Mouse (Mus musculus): ENCODE results near the gene Larp1b.
"Not testable (repeated sequence)": the region's sequence is repeated elsewhere in the genome, so short reads cannot be mapped to it uniquely, and the experiment has no call there.

Gene Larp1b

DNA sequence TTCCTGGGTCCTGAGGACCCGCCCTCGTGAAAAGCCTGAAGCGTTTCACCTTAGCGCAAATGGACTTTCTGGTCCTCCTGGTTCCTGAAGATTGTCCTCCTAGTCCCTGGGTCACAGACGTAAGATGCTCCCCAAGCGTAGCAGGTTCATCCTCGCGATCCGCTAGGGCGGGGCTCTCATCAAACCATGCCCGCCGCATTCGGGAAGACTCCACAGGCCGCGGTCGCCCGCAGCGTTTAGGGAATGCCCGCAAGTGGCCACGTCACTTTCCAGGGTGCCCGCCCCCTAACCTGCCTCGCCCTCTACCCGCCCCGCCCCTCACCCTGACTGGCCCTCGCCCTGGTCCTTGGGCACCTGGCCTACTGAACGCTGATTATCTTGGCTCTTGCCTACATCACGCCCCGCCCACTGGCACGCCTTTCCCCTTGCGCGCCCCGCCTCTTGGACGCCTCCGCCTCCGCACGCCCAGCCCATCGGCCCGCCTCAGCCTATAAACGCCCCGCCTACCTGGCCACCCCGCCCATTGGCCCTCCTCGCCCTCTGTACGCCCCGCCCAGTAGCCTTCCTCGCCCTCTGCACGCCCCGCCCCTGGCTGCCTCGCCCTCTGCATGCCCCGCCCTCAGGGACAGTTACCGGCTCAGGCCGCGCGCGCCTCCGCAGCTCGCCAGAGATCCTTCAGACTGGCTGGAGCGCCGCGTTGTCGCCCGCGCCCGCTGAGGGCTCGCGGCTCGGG, at the start of gene Larp1b:
TSS of gene Larp1b (plus strand) at position 659 of the 733 bp plus-strand sequence.
- DNase-seq, result peak; percentile 98

DNA sequence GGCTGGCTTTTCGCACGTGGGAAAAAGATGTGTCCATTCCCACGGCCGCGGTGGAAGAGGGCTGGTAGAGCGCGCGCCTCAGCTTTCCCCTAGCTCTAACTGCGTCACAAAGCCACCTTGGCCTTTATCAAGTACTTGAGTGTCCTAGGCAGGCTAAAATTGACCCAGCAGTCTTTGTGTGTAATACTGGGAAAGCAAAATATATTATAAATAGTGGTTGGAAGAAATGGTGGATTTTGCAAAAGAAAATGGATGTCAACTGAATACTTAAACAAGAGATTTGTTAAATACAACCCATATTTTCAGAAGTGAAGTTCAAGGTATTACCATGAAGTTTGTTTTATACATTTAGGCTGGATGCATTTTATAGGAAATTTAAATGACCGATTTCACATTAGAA, 47.2 kb upstream of the Larp1b start, which contains the start of gene 1700034I23Rik:
TSS of gene 1700034I23Rik (minus strand) at position 101 of the 400 bp plus-strand sequence.
- DNase-seq, result not testable (repeated sequence)

DNA sequence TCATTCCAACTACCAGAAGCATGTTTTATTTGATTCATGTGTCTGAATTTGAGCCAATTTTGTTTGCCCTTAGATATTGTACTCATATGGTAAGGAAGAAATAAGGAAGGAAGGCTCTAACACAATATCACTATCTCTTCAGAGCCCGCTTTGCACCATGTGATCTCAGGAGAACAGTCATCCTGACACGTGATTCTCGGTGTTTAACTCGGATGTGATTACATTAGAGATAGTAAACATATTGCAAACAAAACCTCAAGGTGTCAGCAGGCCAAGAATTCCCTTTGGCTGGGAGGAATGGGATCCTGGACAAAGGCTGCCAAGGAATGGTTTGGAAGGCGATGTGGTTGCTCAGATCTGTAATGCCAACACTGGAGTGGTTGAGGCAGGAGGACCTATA, 11.4 kb upstream of the Larp1b start:
- DNase-seq, result no peak

DNA sequence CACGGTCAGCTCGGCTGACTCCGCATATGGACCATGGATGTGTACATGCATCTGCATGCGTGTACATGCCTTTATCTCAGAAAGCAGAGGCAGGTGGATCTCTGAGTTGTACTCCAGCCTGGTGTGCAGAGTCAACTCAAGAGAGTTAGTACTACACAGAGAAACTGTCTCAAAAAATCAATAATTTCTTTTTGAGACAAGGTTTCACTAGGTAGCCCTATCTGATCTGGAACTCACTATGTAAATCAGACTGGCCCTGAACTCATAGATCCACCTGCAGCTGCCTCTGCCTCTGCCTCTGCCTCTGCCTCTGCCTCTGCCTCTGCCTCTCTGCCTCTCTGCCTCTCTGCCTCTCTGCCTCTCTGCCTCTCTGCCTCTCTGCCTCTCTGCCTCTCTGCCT, 11.0 kb upstream of the Larp1b start:
- DNase-seq, result no peak

DNA sequence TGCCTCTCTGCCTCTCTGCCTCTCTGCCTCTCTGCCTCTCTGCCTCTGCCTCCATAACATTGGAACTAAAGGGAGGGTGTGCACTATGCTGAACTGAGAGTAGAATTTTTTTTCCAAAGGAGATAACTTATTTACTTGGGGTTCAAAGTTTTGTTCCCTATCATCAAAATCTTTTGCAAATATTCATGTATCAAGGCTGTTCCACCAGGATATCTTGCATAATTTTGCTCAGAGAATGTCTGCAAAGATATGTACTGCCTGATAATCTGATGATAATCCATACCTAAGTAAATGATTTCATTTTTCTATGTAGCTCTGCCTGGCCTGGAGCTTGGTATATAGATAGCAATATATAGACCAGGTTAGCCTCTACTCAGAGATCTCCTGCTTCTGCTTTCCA, 10.6 kb upstream of the Larp1b start:
- no peak for DNase-seq

DNA sequence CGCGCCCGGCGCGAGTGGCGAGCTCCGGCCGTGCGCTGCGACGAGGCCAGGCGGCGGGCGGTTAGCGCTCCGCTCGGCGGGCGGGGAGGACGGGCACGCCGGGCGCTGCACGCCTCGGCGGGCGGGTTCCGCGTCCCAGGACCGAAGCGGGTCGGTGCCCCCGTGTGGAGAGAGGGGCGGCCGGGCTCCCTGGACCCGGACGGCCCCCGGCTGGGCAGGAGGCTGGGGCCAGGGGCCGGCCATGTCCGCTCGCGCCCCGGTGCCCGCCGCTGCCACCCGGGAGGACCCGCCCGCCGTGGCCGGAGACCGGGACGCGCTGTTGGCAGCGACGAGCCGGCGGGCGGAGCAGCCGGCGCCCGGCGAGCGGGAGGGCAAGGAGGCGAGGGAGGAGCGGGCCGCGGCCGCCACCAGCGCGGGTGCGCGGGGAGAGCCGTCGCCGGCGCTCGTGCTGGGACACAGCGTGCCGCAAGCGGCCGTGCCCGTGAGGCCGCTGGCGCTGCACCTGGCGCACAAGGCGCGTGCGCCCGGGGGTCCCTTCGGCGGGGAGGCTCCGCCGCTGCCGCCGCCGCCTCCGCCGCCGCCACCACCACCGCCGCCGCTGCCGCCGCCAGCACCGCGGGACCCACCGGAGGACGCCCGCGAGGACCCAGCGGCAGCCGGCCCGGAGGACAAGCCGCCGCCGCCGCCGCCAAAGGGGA, 424 bp downstream of the Larp1b start:
- peak; percentile 67 for DNase-seq

DNA sequence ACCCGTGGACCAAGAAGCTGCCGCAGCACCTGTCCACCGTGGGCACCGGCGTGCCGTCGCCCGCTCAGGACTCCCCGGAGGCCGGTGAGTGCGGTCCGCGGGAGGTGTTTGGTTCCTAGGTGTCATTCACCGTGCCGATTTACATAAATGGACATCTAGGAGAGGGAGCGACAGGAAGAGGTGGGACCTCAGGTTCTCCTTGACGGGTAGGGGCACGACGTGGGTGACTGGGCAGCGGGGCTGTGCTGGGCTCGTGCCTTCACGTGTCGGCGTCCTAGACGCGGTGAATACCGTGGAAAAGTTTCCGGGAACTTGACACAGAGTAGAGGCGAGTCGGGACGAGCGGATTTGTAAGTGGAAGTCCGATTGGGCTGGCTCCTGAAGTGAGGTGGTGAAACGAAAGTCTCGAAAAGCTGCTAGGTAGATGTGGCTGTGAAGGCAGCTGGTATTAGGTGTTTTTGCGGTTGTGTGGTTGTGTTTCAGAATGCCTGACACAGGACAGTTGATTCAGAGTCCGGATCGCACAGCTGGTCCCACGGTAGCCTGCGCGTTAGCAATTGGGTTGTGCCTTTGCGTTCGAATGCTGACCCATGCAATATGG, 1.1 kb downstream of the Larp1b start:
- DNase-seq, result peak; percentile 58

DNA sequence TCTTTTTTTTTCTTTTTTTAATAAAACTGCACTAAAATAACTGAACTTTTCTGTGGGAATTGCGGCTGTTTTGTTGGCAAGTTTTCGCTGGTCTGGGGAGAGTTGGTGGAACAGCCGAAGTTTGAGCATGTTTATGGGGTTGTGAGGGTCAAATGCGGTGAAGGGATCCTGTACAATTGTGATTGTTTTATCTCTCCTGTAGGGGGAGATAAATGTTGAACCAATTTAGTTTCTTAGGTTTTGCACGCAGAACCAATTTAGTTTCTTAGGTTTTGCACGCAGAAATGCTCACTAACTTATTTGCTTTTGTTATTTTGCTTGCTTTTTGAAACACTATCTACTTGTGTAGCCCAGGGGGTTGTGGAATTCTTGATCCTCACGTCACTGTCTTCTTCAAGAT, 1.7 kb downstream of the Larp1b start:
- peak; percentile 49 for DNase-seq

DNA sequence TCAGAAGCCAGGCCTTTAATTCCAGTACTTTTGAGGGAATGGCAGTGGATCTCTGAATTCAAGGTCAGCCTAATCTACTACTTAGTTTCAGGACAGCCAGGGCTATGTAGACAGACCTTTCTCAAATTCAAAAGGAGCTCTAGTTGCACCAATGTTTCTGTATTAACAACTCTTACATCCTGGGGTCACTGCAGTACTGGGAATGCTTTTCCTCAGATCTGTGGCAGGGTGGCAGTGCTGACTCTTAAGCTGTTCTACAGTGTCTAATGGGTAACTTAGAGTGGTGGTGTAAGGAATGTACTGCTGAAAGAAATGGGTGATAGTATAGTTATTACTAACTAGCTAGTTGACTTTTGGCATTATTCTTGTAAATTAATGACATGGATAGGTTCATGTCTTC, 3.0 kb downstream of the Larp1b start:
- DNase-seq, result peak; percentile 12

DNA sequence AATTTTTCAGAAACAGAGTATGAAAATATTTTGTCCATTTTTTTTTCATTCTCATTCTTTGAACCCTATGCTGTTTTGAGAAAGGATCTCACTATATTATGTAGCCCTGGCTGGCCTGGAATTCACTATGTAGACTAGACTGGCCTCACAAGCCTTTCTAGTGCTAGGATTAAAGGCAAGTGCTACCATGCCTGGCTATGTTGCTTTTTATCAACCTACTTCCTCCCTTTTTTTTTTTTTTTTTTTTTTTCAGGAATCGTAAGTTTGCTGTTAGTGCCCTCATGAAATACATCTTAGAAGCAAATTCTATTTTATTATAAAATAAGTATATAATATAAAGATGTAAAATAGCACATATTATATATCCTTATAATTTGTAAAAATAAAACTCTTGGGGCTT, 5.2 kb downstream of the Larp1b start:
- no peak for DNase-seq

DNA sequence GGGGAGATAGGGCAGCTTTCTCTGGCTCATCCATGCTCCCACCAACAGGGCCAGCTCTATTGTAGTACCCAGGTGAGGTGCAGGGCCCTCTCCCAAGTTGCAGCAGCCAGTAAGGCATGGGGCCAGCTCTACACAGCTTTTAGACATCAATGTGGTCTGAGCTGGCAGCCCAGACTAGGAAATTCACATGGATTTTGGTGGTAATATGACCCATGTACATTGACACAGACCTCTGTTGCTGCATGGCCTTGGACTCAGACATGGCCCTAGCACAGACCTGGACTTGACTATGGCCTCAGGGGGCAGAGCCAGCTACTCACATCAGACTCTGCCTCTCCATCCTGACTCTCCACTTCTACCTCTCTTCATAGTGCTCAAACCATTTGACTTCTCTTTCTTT, 9.2 kb downstream of the Larp1b start:
- no peak for DNase-seq

DNA sequence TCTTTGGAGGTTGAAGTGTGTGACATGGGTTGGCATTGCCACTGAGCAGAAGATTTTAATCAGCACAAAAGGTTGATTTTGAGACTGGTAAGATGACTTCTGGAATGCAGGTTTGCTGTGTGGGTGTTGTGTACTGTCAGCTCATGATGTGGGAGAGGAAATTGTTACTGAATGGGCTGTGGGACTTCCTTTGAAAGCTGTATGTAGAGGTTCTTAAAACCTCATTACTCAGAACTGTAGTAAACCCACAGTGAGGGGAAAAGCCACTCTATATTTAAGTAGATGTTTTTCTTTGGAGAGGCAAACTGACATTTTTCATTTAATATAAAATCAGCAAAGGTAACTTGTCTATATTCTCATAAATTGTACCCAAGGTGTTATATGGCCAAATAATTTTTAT, 31.1 kb downstream of the Larp1b start:
- no peak for DNase-seq

DNA sequence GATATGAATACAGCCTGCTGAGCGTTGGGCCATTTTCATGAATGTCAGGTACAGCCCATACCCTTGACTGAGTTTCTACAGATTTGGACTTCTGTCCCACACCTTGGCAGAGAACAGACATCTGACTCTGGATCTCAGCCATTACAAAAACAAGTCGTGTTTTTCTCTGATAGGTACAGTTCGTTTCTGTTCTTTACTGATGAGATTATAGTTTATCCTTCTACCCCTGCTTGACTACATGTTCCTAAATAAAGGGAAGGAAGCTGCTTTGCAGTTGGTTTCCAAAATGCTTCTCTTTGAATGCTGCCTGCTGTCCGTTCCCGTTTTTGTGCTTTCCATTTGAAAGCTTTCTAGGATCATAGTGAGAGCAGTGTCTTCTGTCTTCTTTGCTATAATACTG, 37.9 kb downstream of the Larp1b start:
- no peak for DNase-seq

DNA sequence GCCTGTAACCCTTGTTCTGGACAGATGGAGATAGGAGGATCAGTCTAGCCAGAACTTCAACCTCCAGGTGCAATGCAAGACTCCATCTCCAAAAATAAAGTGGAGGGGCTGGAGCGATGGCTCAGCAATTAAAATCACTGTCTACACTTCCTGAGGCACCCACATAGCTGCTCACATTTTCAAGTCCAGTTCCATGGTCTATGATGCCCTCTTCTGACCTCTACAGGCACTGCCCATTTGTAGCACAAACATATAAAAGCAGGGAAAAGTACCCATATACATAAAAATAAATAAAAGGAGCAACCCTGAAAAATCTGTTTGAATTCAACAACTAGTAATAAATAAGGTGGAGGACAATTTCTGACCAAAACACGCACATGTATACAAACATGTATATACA, 39.1 kb downstream of the Larp1b start:
- peak; percentile 36 for DNase-seq

DNA sequence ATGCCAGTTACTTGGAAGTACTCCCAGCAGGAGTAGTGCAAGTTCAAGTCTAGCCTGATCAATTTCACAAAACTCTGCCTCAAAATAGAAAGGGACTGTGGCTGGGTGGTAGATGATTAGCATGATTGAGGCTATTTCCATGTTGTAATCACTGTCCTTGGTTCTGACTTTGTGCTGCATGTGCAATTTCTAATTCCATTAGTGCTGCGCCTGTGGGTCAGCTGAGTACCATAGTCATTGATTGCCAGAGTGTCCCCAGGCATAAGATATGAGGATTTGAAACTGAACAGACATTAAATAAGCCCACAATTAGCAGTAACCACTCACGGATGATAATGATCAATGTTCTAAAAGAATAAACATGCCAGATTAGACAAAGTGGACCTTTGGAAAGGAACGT, 41.9 kb downstream of the Larp1b start:
- DNase-seq, result peak; percentile 8

DNA sequence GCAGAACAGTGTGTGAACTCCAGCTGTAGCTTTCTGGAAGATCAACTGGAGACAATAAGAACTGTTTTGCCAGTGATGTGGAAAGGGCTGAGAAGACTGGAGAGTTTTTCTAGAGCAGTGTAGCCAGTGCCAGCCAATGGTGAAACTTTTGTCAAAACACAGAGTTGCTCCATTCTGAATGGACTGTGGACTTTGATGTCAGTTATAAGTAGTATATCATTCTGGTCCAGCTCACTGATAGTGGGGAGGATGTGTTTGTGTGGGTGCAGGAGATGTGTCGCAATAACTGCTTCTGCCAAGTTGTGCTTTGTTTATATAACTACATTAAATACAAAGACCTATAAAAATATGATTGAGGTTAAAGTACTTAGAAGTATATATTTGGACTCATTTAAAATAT, 45.5 kb downstream of the Larp1b start:
- DNase-seq, result peak; percentile 57

DNA sequence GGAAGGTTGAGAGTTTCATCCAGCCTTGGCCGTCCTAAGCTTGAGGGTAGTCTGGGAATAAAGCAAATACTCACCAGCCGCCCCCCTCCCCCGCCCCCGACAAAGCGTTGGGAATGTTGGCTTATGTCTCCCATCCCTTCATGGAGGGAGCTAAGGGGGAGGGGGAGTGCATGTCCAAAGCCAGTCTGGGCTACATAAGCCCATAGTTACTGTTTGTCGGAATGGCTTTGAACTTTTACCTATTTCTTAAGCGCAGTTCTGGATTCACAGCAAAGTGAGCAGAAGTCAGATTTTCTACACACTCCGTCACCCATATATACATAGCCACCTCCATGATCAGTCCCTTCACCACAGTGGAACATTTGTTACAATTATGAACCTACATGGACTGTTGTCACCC, 59.7 kb downstream of the Larp1b start:
- DNase-seq, result no peak

DNA sequence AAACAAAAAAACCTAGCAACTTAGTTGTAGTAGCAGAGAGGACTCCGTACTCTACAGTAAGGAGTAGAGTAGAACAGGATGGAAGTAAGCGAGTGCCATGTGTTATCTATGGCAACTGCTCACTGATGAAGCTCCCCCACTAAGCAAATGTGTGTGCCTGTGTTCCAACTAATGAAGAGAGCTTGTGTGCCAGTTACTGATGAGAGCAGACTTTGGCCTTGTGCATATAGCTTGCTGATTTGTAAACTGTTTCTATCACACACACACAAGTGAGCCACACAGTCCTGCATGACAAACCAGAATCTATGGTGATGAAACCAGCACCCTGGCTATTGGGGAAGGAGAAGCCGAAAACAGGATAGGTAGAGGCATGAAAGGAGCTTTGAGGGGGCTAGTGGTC, 60.4 kb downstream of the Larp1b start:
- no peak for DNase-seq

DNA sequence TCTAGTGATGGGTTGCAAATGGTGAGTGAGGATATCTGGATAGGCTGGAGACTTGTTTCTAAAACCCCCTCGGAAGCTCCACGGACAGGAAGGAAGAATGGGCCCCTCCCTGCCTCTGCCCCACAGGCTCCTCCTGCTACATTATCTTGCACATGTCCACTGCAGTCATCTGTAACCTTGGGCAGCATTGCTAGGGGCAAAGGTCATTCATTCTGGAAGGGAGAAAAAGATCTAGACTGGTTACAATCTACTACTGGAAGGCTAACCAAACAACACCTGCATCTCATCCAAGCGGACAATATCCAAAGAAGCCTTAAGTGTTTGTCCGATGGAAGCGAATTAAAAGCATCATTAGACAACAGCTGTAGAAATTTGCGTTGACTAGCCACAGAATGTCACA, 61.1 kb downstream of the Larp1b start:
- DNase-seq, result no peak

DNA sequence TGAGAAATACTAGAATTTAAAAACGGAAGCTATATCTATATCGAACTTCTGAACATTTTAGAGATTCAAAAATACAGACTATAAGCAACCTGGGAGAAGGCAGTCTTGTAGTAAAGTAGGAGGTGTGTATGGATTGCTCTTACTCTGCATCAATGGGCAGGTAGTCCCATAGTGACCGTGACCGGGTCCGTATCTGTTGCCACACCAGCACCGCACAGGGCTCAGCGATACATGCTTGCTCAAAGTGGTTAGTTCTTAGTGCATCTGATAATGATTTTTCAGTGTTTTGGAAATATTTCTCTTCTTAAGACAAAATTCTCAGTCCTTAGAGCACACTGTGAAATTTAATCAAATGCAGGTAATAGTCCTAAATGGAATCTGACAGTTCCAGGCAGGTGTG, 62.8 kb downstream of the Larp1b start:
- DNase-seq, result no peak

DNA sequence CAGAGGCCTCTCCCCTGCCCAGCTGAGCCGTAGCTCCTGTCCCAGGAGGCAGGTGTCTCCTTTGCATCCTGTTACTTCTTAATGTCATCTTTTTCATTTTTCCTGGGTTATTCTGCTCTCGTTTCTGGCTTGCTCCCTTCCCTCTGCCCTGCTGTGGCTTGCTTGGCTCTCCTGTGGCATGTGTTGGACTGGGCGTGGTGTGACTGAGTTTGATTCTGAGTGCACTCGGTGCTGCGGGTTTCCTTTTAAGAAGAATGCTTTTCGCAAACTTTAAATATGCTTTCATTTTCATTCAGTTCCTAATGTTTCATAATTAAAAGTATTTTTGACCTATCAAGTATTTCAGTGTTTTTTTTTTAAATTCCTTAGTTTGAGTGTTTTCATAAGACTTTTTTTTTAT, 65.3 kb downstream of the Larp1b start:
- no peak for DNase-seq

DNA sequence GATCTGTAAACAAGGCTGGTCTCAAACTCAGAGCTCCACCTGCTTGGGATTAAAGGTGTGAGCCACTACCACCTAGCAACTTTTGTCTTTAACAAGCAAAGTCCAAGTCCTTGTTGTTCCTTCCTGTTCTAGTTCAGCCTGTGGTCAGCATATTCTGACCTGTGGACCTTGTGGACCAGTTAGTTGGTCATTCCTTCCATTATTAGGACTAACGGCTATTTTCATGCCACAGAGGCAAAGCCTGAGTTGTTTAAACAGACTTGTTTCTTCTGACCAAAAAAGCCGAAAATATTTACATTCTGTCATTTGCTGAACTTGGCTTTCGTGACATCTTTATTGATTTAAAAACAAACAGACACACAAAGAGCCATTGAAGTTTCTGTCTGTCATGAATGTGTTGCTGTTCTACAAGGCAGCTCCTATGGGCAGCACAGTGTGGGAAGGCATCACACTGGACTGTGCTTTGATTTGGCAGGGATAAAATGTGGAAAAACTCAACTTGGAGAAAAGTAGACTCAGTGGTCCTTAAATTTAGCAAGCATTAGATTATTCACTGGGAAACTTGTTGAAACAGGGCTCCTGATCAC, 68.5 kb downstream of the Larp1b start:
- DNase-seq, result no peak

DNA sequence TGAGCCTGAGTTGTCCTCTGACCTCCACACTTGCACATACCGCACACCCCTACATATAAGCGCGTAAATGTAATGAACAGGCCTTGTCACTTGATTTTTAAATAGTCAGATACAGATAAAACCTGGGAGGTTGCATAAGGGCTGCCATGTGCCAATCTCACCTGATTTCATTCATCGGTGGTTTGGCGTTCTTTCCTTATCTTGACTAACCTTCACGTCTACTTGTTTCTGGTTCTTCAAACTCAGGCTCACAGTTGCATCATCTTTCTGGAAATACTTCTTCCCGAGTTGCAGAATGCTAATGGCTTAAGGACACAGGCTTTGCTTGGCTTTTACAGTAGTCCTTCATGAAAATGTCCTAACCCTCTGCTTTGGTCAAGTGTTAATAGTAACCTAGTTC, 71.1 kb downstream of the Larp1b start:
- no peak for DNase-seq

DNA sequence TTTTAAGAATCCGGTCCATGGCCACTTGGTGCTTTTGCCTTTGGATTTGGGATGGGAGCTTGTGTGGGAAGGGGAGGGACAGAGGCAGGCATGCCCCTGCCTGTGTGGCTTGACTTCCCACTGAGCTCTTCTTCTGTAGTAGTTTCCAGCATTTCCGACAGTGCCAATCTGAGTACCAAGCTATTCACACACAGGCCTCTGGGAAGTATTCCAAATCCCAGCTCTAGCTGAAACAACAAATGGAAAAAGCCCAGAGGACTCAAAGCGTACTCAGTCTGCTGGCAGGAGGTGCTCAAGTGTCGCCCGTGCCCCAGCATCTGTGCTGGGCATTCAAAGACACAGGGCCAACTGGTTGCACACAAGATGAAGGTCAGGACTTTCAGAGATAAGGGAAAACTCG, 72.4 kb downstream of the Larp1b start:
- DNase-seq, result no peak
